Mouse (Mus musculus): Measurements from ENCODE around the gene Olfr395.
"Not testable (repeated sequence)": the region's sequence is repeated elsewhere in the genome, so short reads cannot be mapped to it uniquely, and the experiment has no call there.

The Olfr395 gene

DNA sequence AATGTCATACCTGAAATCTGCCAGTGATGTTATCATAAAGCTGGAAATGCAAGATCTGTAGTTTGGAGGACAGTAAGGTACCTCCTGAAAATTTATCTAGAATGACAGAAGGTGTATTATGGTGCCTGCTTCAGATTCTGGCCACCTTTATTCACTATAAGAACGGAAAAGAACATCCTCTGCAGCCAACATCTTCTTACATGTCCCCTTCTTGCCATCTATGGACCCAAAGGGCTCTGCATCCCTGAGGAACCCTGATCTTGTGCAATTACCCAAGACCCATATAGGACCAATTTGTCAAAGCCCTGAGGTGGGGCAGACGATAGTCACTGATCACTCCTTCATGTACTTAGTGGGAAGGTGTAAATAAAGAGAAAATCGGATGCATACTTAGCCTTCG, at the start of gene Olfr395:
Gene Olfr395, minus strand, starts transcription at position 101 of the 400 bp plus-strand sequence.
- DNase-seq: not testable (repeated sequence)

DNA sequence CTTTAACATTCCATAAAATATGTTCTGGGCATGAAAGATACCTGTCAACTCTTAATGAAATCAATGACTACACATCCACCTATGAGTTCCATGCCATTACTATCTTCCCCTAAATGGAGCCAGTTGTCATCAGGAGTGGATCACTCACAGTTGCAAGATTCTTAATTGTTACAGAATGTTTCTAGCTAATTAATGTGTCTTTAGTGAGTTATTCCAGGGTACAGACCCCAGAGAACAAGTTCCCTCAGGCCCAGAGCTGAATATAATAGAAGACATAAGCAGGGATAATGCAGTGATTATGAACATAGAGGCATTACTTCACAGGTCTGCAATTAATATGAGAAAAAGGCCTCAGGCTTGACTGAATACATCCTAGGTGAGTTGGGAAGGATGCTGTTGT, 27.3 kb upstream of the Olfr395 start, which contains the start of gene Olfr23:
Gene Olfr23, plus strand, starts transcription at position 301 of the 400 bp plus-strand sequence.
- DNase-seq: no peak

DNA sequence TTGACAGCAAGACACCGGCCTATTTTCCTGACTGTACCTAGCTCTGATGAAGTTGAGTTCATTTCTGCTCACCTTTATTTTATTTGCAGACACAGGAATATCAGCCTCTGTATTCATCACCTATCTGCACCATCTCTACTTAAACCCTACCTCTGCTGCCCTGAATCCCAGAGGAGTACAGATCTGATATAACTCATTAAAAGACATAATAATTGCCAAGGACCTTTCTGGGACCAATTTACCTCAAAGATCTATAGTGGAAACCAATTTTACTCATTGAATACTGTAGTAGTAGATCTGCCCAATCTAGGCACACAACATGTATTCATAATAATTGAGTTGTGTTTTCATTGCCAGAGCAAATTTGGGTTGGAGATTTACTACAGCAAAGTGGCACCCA, 18.4 kb downstream of the Olfr395 start, which contains the start of gene Olfr394:
Gene Olfr394, minus strand, starts transcription at position 101 of the 400 bp plus-strand sequence.
- no peak for DNase-seq
